Mouse (Mus musculus): ENCODE data around the gene Hist1h2ak.
"Not testable (repeated sequence)": the region's sequence is repeated elsewhere in the genome, so short reads cannot be mapped to it uniquely, and the experiment has no call there.

- not testable (repeated sequence) for TF ChIP-seq CTCF, EP300 (IDR thresholded peaks at IDR 0.05)
Observed at GRCm38 (mm10) chr13:21721757-21722372, 31.8 kb downstream of the Hist1h2ak start, which contains the start of gene Hist1h2bm.

Data from lung, postnatal 0 days (tissue).